Mouse (Mus musculus) hematopoietic stem cell, adult 5-6 weeks (primary cell): ENCODE results near the gene Rpl13a. TPM values are rescaled to one million over a fixed set of nuclear protein-coding genes. Genes with fewer than 3 reads are reported as not detected.
"Not testable (repeated sequence)": the region's sequence is repeated elsewhere in the genome, so short reads cannot be mapped to it uniquely, and the experiment has no call there.

ENCODE experiments used
- ATAC-seq, 2 experiments: fragments of 125-278 bp in 1 of 2; replicated peaks in 1 of 2; 2 replicates each; pipeline ENCODE4 v1.8.0; 2016 to 2017; ENCODE audit warnings: inconsistent platforms in 2 of 2, mild to moderate bottlenecking in 2 of 2, moderate number of reproducible peaks in 2 of 2, low read depth in 1 of 2, moderate TSS enrichment in 1 of 2; ENCODE audit not compliant: low FRiP score in 2 of 2, poor library complexity in 2 of 2, severe bottlenecking in 2 of 2, insufficient read depth in 1 of 2, low TSS enrichment in 1 of 2
- total RNA-seq: library from RNA; stranded (forward); fragments of 172-1452, 232-1000 nt; gene quantifications from 2 replicates; pipeline ENCODE4 v1.2.3, GENCODE M21; 2017

Rpl13a gene
- 3,499 and 4,043 TPM in 2 replicates for total RNA-seq

- peak; percentile 80 to 85 for ATAC-seq
These were observed at the start of gene Rpl13a for GRCm38 (mm10) chr7:45128624-45129246. TSS of gene Rpl13a (minus strand) at chr7:45128761.

- no peak for ATAC-seq
These were observed 47.8 kb upstream of the Rpl13a start for GRCm38 (mm10) chr7:45176356-45176755.

GRCm38 (mm10) chr7:45175929-45176328 lies 47.4 kb upstream of the Rpl13a start:
- no peak for ATAC-seq

- no peak for ATAC-seq
These were observed 46.8 kb upstream of the Rpl13a start for GRCm38 (mm10) chr7:45175398-45175797.

GRCm38 (mm10) chr7:45174567-45175280 lies 46.2 kb upstream of the Rpl13a start:
- ATAC-seq = peak in 1 of 2 experiments; percentile 12; a peak in 2 of 4 replicates

GRCm38 (mm10) chr7:45173772-45174171 lies 45.2 kb upstream of the Rpl13a start:
- not testable (repeated sequence) for ATAC-seq

- no peak for ATAC-seq
These were observed 44.4 kb upstream of the Rpl13a start for GRCm38 (mm10) chr7:45172974-45173373.

GRCm38 (mm10) chr7:45169495-45169894 lies 40.9 kb upstream of the Rpl13a start:
- no peak for ATAC-seq

- ATAC-seq = no peak
These were observed 40.1 kb upstream of the Rpl13a start for GRCm38 (mm10) chr7:45168656-45169055.

- no peak for ATAC-seq
These were observed 39.3 kb upstream of the Rpl13a start for GRCm38 (mm10) chr7:45167761-45168445.

GRCm38 (mm10) chr7:45166950-45167401 lies 38.4 kb upstream of the Rpl13a start:
- ATAC-seq = no peak

GRCm38 (mm10) chr7:45165701-45166100 lies 37.1 kb upstream of the Rpl13a start:
- no peak for ATAC-seq

- ATAC-seq = no peak
These were observed 36.3 kb upstream of the Rpl13a start for GRCm38 (mm10) chr7:45164833-45165232.

GRCm38 (mm10) chr7:45163735-45164490 lies 35.4 kb upstream of the Rpl13a start, which contains the start of gene Slc17a7:
TSS of gene Slc17a7 (plus strand) at chr7:45163949.
- 0 out of 4 replicates have a peak, but pooled peaks of 1 of the 2 experiments have one; percentile 44 for ATAC-seq

- no peak for ATAC-seq
These were observed 34.5 kb upstream of the Rpl13a start for GRCm38 (mm10) chr7:45162996-45163615.

- no peak for ATAC-seq
These were observed 34.0 kb upstream of the Rpl13a start for GRCm38 (mm10) chr7:45162551-45162950.
